Mouse (Mus musculus) spleen, adult 18-20 months (tissue): ENCODE results near the gene Usp40.
"Not testable (repeated sequence)": the region's sequence is repeated elsewhere in the genome, so short reads cannot be mapped to it uniquely, and the experiment has no call there.

ENCODE experiments used
- DNase-seq, 2 experiments: peaks; one replicate each; pipeline ENCODE4 v3.0.0; 2022; ENCODE audit warnings: mixed read lengths in 2 of 2

The Usp40 gene

GRCm38 (mm10) chr1:88008211-88008697 is at the start of gene Usp40:
Usp40 (minus strand) TSS chr1:88008551.
- peak; percentile 40 to 68 for DNase-seq

GRCm38 (mm10) chr1:88055088-88055487 is 46.7 kb upstream of the Usp40 start, which contains the start of gene Ugt1a10:
Ugt1a10 (plus strand) TSS chr1:88055388.
- DNase-seq: no peak

GRCm38 (mm10) chr1:88047408-88047807 is 39.1 kb upstream of the Usp40 start:
- DNase-seq: not testable (repeated sequence)

- not testable (repeated sequence) for DNase-seq
These were observed 36.6 kb upstream of the Usp40 start for GRCm38 (mm10) chr1:88044832-88045437.

- not testable (repeated sequence) for DNase-seq
These were observed 34.7 kb upstream of the Usp40 start for GRCm38 (mm10) chr1:88043044-88043443.

- DNase-seq: not testable (repeated sequence)
These were observed 16.9 kb upstream of the Usp40 start for GRCm38 (mm10) chr1:88025244-88025643.

GRCm38 (mm10) chr1:88015371-88015770 is 7.0 kb upstream of the Usp40 start:
- DNase-seq: no peak

- no peak for DNase-seq
These were observed 6.3 kb upstream of the Usp40 start for GRCm38 (mm10) chr1:88014671-88015070.

- no peak for DNase-seq
These were observed 5.8 kb upstream of the Usp40 start for GRCm38 (mm10) chr1:88014194-88014593.

- DNase-seq: no peak
These were observed 5.4 kb upstream of the Usp40 start for GRCm38 (mm10) chr1:88013726-88014125.

GRCm38 (mm10) chr1:88009521-88009920 is 1.2 kb upstream of the Usp40 start:
- no peak for DNase-seq

- no peak for DNase-seq
These were observed 384 bp upstream of the Usp40 start for GRCm38 (mm10) chr1:88008735-88009134.

GRCm38 (mm10) chr1:88007692-88008210 is 600 bp downstream of the Usp40 start:
- no peak for DNase-seq

GRCm38 (mm10) chr1:87992716-87993115 is 15.6 kb downstream of the Usp40 start:
- no peak for DNase-seq

- no peak for DNase-seq
These were observed 26.1 kb downstream of the Usp40 start for GRCm38 (mm10) chr1:87982291-87982690.

GRCm38 (mm10) chr1:87970381-87970780 is 38.0 kb downstream of the Usp40 start:
- DNase-seq: no peak

GRCm38 (mm10) chr1:87961459-87962167 is 46.7 kb downstream of the Usp40 start:
- no peak for DNase-seq

- DNase-seq: no peak
These were observed 47.6 kb downstream of the Usp40 start for GRCm38 (mm10) chr1:87960752-87961151.

GRCm38 (mm10) chr1:87959998-87960431 is 48.3 kb downstream of the Usp40 start:
- DNase-seq: no peak

- no peak for DNase-seq
These were observed 48.8 kb downstream of the Usp40 start for GRCm38 (mm10) chr1:87959532-87959931.

- no peak for DNase-seq
These were observed 49.4 kb downstream of the Usp40 start for GRCm38 (mm10) chr1:87958931-87959330.

GRCm38 (mm10) chr1:87953073-87953472 is 55.3 kb downstream of the Usp40 start:
- DNase-seq: no peak

GRCm38 (mm10) chr1:87951641-87952040 is 56.7 kb downstream of the Usp40 start:
- no peak for DNase-seq

- no peak for DNase-seq
These were observed 60.7 kb downstream of the Usp40 start for GRCm38 (mm10) chr1:87947681-87948091.
